Mouse (Mus musculus) embryo, embryonic 11 days (tissue): ENCODE data around the gene Pnpo.

ENCODE experiments used
- DNase-seq: peaks from one replicate; pipeline ENCODE4 v3.0.0-alpha.2; 2015

The Pnpo gene

GRCm38 (mm10) chr11:96902639-96903635, 40.8 kb downstream of the Pnpo start:
- peak; percentile 91 for DNase-seq

GRCm38 (mm10) chr11:96901332-96901731, 42.5 kb downstream of the Pnpo start:
- no peak for DNase-seq

GRCm38 (mm10) chr11:96899449-96900306, 44.1 kb downstream of the Pnpo start:
- DNase-seq = peak; percentile 92

- no peak for DNase-seq
Observed at GRCm38 (mm10) chr11:96895886-96896285, 47.9 kb downstream of the Pnpo start.

GRCm38 (mm10) chr11:96893203-96893842, 50.5 kb downstream of the Pnpo start:
- DNase-seq = peak; percentile 47

- peak; percentile 72 for DNase-seq
Observed at GRCm38 (mm10) chr11:96891784-96892527, 51.8 kb downstream of the Pnpo start.
